Mouse (Mus musculus) limb, embryonic 13.5 days (tissue): ENCODE data around the gene Tial1. TPM values are rescaled to one million over a fixed set of nuclear protein-coding genes. Genes with fewer than 3 reads are reported as not detected.

Experiments
- ATAC-seq: fragments of 200-750 bp; cut with Nextera tagmentation; 2 replicates; pipeline ENCODE4 v1.8.0; 2017; ENCODE audit warnings: low read depth, moderate number of reproducible peaks, moderate TSS enrichment; ENCODE audit not compliant: low FRiP score
- H3K27ac ChIP-seq: fragments of 300-500 bp; sonication (generic); 2 replicates; pipeline ENCODE4 v1.5.1; 2015; ENCODE audit warnings: inconsistent platforms, mild to moderate bottlenecking, moderate library complexity
- H3K27me3 ChIP-seq: fragments of 300-500 bp; sonication (generic); 2 replicates; pipeline ENCODE4 v1.6.1; 2015; ENCODE audit warnings: mild to moderate bottlenecking, inconsistent platforms
- H3K36me3 ChIP-seq: fragments of 300-500 bp; sonication (generic); 2 replicates; pipeline ENCODE4 v1.6.1; 2015; ENCODE audit warnings: inconsistent platforms, mild to moderate bottlenecking, moderate library complexity
- H3K4me1 ChIP-seq: fragments of 300-500 bp; sonication (generic); 2 replicates; pipeline ENCODE4 v1.6.1; 2015; ENCODE audit warnings: inconsistent platforms
- H3K4me2 ChIP-seq: fragments of 300-500 bp; sonication (generic); replicated peaks from 2 replicates; pipeline ENCODE4 v1.6.1; 2015; ENCODE audit warnings: inconsistent platforms, mild to moderate bottlenecking, moderate library complexity
- H3K4me3 ChIP-seq: fragments of 300-500 bp; sonication (generic); 2 replicates; pipeline ENCODE4 v1.5.1; 2015; ENCODE audit warnings: moderate library complexity, mild to moderate bottlenecking, inconsistent platforms
- H3K9ac ChIP-seq: fragments of 300-500 bp; sonication (generic); 2 replicates; pipeline ENCODE4 v1.6.1; 2015; ENCODE audit warnings: mild to moderate bottlenecking, inconsistent platforms
- H3K9me3 ChIP-seq: fragments of 300-500 bp; sonication (generic); 2 replicates; pipeline ENCODE4 v1.6.1; 2016; ENCODE audit warnings: inconsistent platforms
- WGBS: fragments of 180-500 bp; shearing (Covaris S2); methylation state at CpG from one replicate; pipeline ENCODE4 v1.1.7; 2015; 5-methylcytosine and 5-hydroxymethylcytosine counted together
- microRNA-seq: library from miRNA; unstranded; fragments of <30 nt; microRNA quantifications from one replicate; pipeline ENCODE4, GENCODE M21; 2016
- polyA plus RNA-seq: library from polyadenylated mRNA; unstranded; fragments of >200 nt; fragmentation: Nextera tagmentation; extraction: Ambion mirVana; gene quantifications from 2 replicates; pipeline ENCODE4 v1.2.1, GENCODE M21; 2015

The Tial1 gene
- polyA plus RNA-seq, 1 experiment from 2014 or later = 37.1 TPM

DNA sequence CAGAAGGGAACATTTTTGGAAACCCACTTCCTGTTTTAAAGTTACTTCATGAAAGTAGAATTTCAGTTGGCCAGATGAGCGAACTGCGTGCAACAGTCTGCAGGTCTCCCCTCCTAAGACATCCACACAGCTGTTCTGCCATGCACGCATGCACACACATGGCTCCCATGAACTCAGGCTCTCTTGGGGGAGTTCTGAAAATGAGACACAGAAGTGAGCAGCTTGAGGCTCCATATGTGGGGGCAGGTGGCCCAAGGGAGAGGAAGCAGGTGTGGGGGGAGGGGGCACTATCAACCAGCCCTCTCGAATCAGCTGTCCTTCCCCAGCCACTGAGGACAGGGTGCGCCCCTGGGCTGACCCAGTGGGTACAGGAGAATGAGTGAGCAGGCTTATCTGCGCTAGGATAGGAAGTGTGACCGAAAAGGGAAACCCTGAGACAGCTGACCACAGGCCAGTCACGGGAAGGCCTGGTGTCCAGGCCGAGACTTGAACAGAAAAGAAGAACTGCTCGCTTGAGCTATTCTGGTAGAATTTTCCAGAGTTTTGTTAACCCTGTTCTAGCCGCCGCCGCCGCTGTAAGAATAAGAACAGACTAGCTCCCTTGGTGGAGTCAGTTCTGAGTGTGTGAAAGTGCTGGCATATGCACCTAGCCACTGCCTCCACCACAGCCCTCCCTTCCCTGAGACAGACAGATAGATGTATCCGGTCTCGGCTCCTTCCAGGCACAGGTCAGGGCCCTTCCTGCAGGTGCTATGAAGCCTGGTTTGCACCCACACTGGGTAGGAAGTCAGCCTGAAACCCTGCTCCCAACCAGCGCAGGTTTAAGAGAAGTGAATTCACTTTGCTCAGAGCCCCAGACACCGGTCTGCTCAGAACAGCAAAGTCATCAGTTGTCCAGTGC, 69.2 kb downstream of the Tial1 start:
- Histone ChIP-seq H3K9me3 (no peaks in the 10 kb centered on the region), H3K9ac (no peak overlapping the region; the same call in 1 of the 2 replicates), H3K27ac (no peak overlapping the region; the same call in 1 of the 2 replicates), H3K4me3 (no peak overlapping the region), H3K36me3 (no peaks in the 10 kb centered on the region), H3K27me3 (no peaks in the 10 kb centered on the region), H3K4me1 (peaks cover 30% of the 10 kb centered on the region), H3K4me2 (no peak overlapping the region)
- ATAC-seq = 0 out of 2 replicates have a peak, but pooled peaks have one; percentile 8
- whole genome bisulfite sequencing = 71% methylated on average over 18 of the region's 18 CpGs

- Histone ChIP-seq H3K36me3 (no peaks in the 10 kb centered on the region), H3K4me3 (no peak overlapping the region), H3K4me1 (peaks cover 30% of the 10 kb centered on the region), H3K4me2 (no peak overlapping the region), H3K27ac (no peak overlapping the region), H3K27me3 (no peaks in the 10 kb centered on the region), H3K9me3 (no peaks in the 10 kb centered on the region), H3K9ac (no peak overlapping the region)
- no peak for ATAC-seq
- WGBS = 37% methylated on average over 12 of the region's 12 CpGs
Observed at GRCm38 (mm10) chr7:128391267-128392057, 70.1 kb downstream of the Tial1 start.

Small RNA genes lying within 50 kb of the gene (microRNA-seq; reads per million reads assigned to microRNA genes)
- not detected for gene Gm24365

Other genes starting within 250 kb of the Tial1 start
- gene Armc5, start 224.4 kb downstream of the Tial1 start, polyA plus RNA-seq = 16.6 and 18.5 TPM in 2 replicates
- 9.2 and 9.6 TPM in 2 replicates for gene 9130023H24Rik, start 223.7 kb downstream of the Tial1 start, polyA plus RNA-seq
- 48.8 and 49.1 TPM in 2 replicates for gene Tgfb1i1, start 214.9 kb downstream of the Tial1 start, polyA plus RNA-seq
- 0.29 and 0.36 TPM in 2 replicates for gene Slc5a2, start 196.1 kb downstream of the Tial1 start, polyA plus RNA-seq
- gene BC017158, start 163.5 kb downstream of the Tial1 start, polyA plus RNA-seq = 21.6 and 26.4 TPM in 2 replicates
- gene Rgs10, start 43.0 kb downstream of the Tial1 start, polyA plus RNA-seq = 12.7 and 14.2 TPM in 2 replicates
- gene Bag3, start 61.9 kb upstream of the Tial1 start, polyA plus RNA-seq = 13.9 and 15.2 TPM in 2 replicates
- gene Inpp5f, start 149.6 kb upstream of the Tial1 start, polyA plus RNA-seq = 19.9 and 20.9 TPM in 2 replicates